Mouse (Mus musculus) C2C12 (cell line): ENCODE results near the gene Sccpdh.

ENCODE experiments used
- CEBPB ChIP-seq: IDR thresholded peaks from one replicate; pipeline ENCODE4 v1.6.1; 2011; ENCODE audit warnings: low read depth, mild to moderate bottlenecking, control low read depth, moderate library complexity
- CTCF ChIP-seq: IDR thresholded peaks from one replicate; pipeline ENCODE4 v1.5.1; 2011; ENCODE audit not compliant: control insufficient read depth, insufficient read depth, insufficient read length
- MYOD1 ChIP-seq: IDR thresholded peaks from one replicate; pipeline ENCODE4 v1.6.1; 2011; ENCODE audit warnings: low read depth; ENCODE audit not compliant: control insufficient read depth, insufficient read length
- MYOG ChIP-seq: IDR thresholded peaks from one replicate; pipeline ENCODE4 v1.6.1; 2011; ENCODE audit not compliant: control insufficient read depth, insufficient read length; ENCODE audit errors: extremely low read depth
- USF1 ChIP-seq: IDR thresholded peaks from one replicate; pipeline ENCODE4 v1.6.1; 2011; ENCODE audit warnings: low read depth, mild to moderate bottlenecking, control low read depth, moderate library complexity

GRCm38 (mm10) chr1:179645980-179646268 lies 22.1 kb upstream of the Sccpdh start:
- no peak for TF ChIP-seq CTCF
- TF ChIP-seq MYOG: no peak
- no peak for TF ChIP-seq CEBPB
- TF ChIP-seq USF1: no peak
- TF ChIP-seq MYOD1: no peak
